Mouse (Mus musculus) lung, postnatal 0 days (tissue): Measurements from ENCODE around the gene Spr.
A peak's percentile ranks its signal among the peaks of the same experiment; 100 is the strongest.

Experiments used
- CTCF ChIP-seq: IDR thresholded peaks from 2 replicates; pipeline ENCODE4 v1.5.1; 2016; ENCODE audit warnings: antibody characterized with exemption, mild to moderate bottlenecking
- EP300 ChIP-seq: IDR thresholded peaks from 2 replicates; pipeline ENCODE4 v1.6.1; 2016; ENCODE audit warnings: antibody characterized with exemption, mild to moderate bottlenecking, control low read depth

GRCm38 (mm10) chr6:85153970-85154540 lies 16.5 kb upstream of the Spr start:
- peak; percentile 85 for TF ChIP-seq CTCF
- TF ChIP-seq EP300, result no peak
